Mouse (Mus musculus): ENCODE measurements around the gene Adamtsl4. TPM values are rescaled to one million over a fixed set of nuclear protein-coding genes. Genes with fewer than 3 reads are reported as not detected.
"Not testable (repeated sequence)": the region's sequence is repeated elsewhere in the genome, so short reads cannot be mapped to it uniquely, and the experiment has no call there.

Adamtsl4 gene
- total RNA-seq, 2 experiments from 2014 or later, result 32.2 to 37.4 TPM

DNA sequence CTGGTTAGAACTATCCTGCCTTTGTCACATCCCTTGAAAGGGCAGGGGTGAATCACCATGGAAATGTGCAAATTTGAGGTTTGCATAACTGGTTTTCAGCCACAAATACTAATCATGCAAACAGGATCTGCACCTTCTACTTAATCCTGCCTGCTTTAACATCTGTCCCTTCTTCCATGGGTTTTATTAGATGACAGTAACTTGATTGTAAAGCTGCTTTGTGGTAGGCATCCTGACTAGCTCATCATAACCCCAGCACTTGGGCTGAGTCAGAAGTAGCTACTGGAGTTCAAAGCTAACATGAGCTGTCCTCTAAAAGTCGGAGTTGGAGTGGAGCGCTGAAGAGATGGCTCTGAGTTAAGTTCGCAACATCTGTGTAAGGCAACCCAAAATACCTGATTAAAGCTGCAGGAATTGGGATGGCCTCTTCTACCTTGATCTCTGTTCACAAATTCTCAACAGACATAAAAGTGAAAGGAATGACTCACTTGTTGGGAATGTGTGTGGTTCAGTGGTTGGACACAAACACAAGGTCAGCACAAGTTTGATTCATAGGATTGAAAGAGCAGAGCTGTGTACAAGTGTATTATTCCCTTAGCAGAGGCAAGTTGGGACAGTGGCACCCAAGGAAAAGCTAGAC is 23.6 kb downstream of the Adamtsl4 start:
- DNase-seq, result peak; percentile 33 to 34
- intact Hi-C loops (cut with DNase I), result no loop called here

DNA sequence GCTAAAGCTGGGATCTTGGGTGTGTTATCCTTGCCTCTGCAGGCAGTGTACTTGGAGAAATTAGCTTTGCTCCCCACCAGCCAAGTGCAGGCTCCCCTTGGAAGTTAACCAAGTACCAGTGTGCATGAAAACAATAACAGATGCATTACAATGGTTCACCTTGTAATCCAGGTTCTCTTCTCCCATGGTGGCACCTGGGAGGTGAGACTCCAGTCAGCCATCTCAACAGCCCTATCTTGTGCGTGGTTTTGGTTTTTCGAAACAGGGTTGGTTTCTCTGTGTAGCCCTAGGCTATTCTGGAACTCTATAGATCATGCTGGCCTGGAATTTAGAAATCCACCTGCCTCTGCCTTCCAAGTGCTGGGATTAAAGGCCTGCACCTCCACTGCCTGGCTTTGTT is 24.2 kb downstream of the Adamtsl4 start:
- intact Hi-C loops (cut with DNase I), result no loop called here
- DNase-seq, result peak; percentile 20 to 28

DNA sequence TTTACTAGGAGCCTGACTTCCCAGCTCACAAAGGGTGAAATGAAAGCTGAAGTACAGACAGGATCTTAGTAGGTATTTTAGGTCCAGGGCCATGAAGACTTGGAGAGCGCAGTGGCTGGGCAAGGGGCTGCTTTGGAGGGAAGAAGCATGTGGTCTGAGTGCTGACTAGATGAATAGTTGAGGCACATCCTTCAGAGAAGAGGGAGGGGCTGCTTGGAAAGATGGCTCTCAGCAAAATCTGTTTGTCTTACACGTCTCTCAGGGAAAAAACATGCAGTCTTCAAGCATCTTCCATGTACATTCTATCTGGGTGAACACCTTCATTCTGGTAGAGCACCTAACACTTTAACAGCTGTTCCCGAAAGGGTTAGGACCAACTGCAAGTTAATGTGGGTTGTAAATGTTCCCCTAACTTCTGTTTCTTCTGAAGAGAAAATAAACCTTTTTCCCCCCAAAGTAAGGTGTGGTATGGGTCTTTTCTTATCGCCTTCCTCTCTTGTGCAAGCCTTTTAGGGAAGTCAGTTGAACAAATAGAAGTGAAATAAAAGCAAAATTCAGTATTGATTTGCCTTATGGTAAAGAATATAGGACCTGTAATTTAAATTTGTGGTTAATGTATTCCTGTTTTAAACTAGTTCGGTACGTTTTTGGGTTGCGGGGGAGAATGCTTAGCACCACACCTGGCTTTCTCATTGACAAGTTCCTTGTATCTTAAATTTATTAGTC is 24.8 kb downstream of the Adamtsl4 start:
- intact Hi-C loops (cut with DNase I), result no loop called here
- peak; percentile 7 to 26 for DNase-seq

DNA sequence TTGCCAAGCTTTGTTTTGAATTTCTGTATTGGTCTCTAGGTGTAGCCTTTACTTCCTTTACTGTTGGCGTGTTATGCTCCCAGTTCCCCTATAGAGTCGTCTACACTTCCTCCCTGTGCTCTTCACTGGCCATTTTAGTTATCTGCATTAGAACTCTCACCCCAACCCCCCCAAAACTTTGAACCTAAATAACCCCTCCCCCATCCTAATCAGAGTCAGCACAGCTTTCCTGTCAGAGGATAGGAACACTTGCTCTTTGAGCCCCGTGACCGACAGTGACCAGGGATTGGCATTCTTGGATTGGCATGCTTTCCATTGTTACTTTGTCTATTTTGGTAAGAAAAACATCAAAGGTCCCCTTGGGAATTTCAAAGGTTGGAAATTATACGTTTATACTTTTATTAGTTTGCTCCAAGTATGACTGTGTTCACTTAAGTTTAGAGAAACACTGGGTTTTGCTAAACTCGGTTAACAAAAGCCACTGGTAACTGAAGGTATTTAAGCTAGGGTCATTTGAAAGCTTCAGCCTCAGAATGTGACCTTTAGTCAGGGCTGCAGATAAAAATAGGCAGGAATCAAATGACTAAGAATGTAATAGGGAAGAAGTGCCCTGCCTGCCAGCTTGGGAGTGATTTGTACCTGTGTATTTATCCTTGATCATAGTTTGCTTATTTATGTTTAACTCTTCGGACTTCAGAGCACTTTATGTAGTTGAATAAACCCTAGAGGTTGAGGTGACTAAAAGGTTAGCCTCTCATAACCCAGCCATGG is 25.6 kb downstream of the Adamtsl4 start:
- intact Hi-C loops (cut with DNase I), result no loop called here
- peak; percentile 55 to 59 for DNase-seq

DNA sequence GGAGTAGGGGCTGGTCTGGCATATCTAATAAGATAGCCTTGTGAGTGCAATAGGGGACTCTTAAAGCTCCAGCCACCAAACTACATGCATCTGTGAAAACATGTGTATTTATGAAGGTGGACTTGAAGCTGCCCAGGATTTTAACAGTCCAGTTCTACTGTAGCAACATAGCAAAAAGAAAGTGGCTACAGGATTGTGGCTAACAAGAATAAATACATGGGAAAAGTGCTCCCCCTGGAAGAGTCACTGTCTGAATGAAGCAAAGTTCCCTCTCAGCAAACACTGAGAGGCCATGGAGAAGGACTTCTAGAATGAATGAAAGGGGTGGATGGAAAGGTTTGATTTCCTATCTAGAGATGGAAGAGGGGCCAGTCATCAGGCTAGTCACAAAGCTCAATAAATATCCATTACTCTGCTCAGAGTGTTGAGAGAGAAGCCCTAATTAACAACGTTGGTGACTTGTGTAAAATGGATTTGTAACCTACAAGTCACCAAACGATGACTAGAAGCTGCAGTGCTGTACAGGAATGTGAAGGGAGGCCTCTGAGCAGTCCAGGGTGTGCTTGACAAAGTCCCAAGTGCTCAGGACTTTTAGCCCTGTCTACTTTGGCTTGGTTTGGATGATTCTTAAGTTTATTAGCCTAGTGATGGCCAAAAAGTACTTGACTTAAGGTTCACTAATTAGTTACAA is 26.8 kb downstream of the Adamtsl4 start:
- intact Hi-C loops (cut with DNase I), result no loop called here
- no peak for DNase-seq

DNA sequence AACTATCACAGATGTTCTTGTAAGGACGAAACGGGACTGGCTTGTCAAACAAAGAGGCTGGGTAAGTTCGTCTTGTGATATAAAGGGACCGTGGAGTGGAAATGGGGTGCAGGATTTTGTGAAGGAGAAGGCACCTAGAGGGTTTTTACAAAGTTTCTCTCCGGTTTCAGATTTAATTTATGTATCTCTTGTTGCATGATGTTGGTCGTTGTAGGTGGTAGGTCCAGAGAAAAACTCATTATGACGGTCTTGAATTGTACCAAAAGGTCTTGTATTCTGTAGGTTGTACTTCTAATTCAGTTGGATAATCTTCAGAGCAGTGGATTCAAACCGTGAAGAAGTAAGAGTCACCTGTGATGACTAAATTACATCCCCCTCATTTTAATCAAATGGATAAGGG is 27.8 kb downstream of the Adamtsl4 start:
- intact Hi-C loops (cut with DNase I), result loop anchor here (1.0 kb wide), 1 partner anchor 15 kb away; no protein-coding TSS in a partner anchor
- DNase-seq, result no peak

DNA sequence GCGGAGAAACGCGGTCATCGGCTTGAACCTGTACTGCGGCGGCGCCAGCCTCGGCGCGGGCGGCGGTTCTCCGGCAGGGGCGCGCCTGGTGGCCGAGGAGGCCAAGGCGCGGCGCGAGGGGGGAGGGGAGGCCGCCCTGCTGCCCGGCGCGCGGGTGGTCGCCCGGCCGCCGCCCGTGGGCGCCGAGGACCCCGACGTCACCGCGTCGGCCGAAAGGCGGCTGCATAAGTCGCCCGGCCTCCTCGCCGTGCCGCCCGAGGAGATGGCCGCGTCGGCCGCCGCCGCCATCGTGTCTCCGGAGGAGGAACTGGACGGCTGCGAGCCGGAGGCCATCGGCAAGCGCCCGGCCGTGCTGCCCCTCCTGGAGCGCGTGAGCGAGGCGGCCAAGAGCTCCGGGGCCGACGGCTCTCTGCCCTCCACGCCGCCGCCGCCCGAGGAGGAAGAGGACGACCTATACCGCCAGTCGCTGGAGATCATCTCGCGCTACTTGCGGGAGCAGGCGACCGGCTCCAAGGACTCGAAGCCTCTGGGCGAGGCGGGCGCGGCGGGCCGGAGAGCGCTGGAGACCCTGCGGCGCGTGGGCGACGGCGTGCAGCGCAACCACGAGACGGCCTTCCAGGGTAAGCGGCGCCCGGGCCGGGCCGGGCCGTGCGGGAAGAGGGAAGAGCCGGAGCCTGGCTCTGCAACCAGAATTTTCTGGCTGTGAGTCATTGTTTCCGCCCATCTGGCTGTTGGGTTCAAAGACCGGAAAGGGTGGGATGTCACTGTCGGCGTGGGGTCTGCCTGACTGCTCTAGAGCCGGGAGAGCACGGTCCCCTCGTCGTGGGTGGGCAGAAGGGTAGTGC is 28.6 kb downstream of the Adamtsl4 start:
- intact Hi-C loops (cut with DNase I), result loop anchor here (1.0 kb wide), 1 partner anchor 16 kb away; no protein-coding TSS in a partner anchor
- DNase-seq, result peak; percentile 87 to 89

DNA sequence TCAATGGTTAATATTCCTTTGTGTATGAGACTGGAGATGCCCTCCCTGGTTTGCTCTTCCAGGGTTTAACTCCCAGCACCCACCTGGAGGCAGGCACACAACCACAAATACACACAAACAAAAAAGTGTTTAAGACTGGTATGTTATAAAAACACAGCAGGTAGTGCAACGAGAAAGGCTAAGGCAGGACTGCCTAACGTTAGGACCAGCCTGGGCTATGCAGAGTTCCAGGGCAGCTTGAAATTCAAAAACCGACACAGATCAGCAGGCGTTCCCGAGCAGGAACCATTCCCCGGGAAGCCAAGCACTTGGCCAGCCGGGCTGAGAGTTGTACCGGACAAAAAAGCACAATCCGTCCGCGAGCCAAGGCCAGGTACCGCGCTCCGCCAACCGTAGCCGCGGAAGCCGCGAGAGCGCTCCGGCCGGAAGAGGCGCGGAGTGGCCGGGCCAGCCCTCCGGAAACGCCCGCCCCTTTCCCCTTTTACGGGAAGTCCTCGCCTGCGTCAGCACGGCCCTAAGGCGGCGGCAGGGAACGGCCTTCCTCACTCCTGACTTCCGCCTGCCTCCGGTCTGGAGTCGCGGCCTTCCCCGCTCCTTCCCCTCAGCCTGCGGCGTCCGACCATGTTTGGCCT is 29.4 kb downstream of the Adamtsl4 start, which contains the start of gene Mcl1:
Mcl1 (plus strand) TSS at position 553 of the 632 bp plus-strand sequence.
- intact Hi-C loops (cut with DNase I), result no loop called here
- DNase-seq, result peak; percentile 96 to 97

DNA sequence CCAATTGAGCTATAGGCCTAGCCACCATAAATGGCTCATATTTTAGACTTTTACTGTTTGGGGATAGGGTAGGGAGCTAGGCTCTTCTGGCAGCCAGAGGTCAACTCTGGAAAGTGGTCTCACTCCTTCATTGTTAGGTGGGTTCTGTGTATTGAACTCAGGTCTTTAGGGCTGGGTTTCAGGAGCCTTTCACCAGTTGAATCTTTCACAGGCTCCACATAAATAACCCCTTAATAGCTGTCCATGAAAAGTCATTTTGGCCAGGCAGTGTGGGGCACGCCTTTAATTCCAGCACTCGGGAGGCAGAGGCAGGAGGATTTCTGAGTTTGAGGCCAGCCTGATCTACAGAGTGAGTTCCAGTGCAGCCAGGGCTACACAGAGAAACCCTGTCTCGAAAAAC is 30.0 kb downstream of the Adamtsl4 start:
- DNase-seq, result no peak
- intact Hi-C loops (cut with DNase I), result no loop called here

DNA sequence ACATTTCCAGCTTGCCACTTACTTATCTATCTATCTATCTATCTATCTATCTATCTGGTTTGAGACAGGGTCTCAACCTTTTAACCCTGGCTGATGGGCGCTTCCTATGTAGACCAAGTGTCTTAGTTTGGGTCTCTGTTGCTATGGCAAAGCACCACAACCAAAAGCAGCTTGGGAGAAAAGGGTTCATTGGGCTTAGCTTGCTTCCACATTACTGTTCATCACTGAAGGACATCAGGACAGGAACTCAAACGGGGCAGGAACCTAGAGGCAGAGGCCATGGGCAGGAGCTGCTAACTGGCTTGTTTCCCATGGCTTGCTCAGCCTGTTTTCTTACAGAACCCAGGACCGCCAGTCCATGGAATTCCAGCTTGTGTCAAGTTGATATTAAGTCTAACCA is 30.6 kb downstream of the Adamtsl4 start:
- intact Hi-C loops (cut with DNase I), result no loop called here
- DNase-seq, result no peak

DNA sequence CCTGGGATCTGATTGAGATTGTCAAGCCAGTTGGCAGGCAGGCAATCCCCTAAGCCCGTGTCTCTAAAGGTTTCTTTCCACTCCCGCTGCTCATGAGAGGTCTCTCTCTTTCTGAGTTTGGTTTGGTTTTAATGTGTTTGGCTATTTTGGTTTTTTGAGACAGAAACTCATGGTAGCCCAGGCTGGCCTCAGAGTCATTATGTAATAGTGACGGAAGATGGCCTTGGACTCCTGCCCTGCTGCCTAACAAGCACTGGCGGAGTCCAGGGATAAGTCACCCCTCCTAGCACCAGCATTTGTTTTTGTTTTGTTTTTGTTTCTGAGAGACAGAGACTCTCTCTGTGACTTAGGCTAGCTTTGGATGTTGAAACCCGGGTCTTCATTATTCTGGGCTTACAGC is 32.3 kb downstream of the Adamtsl4 start:
- no peak for DNase-seq
- intact Hi-C loops (cut with DNase I), result no loop called here

DNA sequence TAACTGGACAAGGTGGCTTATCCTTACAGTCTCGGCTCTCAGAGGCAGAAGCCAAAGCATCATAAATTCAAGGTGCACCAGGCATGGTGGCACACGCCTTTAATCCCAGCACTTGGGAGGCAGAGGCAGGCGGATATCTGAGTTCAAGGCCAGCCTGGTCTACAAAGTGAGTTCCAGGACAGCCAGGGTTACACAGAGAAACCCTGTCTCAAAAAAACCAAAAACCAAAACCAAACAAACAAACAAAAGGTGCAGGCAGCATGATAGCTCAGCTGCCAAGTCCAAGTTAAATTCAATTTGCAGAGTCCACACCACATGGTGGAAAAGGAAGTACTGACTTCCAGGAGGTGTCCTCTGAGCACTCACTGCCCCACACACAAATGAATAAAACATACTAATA is 33.3 kb downstream of the Adamtsl4 start:
- intact Hi-C loops (cut with DNase I), result not testable (repeated sequence)

DNA sequence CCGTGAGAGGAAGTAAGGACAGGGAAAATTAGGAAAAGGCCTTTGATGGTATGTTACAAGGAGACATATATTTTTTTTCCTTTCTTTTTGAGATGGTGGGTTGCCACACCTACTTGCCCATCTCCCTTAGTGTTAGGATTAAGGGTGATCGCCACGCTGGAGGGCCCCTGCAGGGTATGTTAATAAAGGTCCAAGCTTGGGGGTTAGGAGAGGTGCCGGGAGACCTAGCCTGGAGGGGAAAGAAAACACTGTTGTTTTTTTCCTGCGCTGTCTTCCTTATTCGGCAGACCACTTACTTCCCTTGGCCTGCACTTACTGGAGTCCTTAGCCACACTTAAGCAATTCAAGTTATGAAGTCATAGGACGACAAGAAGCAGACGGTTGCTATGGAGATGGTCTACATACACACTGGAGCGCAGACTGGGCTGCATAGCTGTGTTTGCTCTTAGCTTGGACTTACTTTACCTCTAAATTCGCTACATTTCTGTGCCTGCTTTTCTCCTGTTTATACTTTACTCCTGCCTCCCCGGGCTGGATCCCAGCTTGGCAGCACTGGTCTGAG is 34.2 kb downstream of the Adamtsl4 start:
- intact Hi-C loops (cut with DNase I), result no loop called here
- peak in 1 of 2 experiments; percentile 48 for DNase-seq

More for the DNA sequence above, 33.3 kb downstream of the Adamtsl4 start:
- DNase-seq, result not testable (repeated sequence)

DNA sequence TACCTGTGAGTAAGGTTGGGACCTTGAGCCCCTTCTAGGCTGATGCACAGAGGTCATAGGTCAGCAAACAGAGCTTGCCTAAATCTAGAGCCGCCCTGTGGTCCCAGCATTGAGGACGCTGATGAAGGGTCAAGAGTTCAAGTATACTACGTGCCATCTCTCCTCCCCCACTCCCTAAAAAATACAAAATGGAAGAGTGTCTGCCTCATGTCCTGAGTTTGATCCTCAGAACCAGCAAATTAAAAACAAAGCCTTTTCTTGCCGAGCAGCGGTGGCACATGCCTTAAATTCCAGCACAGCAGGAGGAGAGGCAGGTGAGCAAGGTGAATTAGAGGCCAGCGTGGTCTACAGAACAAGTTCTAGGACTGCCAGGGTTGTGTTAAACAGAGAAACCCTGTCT is 34.8 kb downstream of the Adamtsl4 start:
- intact Hi-C loops (cut with DNase I), result no loop called here

DNA sequence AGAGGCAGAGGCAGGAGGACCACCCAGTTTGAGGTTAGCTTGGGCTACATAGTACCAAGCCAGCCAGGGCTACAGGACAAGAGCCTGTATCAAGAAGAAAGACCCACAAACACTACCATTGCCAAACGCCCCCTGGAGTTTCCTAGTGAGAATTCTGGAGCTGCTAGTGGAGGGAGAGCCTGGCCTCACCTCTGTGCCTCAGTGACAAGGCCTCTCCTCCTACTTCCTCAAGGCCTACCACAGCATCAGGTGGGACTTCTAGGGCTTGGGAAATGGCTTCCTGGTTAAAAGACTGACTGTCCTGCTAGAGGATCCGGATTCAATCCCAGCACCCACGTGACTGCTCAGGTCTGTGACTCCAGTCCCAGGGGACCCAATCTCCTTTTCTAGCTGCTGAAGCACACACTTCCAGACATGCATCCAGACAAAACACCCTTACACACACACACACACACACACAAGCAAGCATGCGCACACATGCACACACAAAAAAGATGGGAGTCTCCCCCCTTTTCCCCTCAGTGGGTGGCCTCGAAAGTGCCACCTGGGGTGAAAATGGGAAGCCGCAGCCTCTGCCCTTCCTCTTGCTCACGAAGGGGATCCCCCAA is 35.4 kb downstream of the Adamtsl4 start:
- no peak for DNase-seq
- intact Hi-C loops (cut with DNase I), result no loop called here

More for the DNA sequence above, 34.8 kb downstream of the Adamtsl4 start:
- DNase-seq, result no peak

DNA sequence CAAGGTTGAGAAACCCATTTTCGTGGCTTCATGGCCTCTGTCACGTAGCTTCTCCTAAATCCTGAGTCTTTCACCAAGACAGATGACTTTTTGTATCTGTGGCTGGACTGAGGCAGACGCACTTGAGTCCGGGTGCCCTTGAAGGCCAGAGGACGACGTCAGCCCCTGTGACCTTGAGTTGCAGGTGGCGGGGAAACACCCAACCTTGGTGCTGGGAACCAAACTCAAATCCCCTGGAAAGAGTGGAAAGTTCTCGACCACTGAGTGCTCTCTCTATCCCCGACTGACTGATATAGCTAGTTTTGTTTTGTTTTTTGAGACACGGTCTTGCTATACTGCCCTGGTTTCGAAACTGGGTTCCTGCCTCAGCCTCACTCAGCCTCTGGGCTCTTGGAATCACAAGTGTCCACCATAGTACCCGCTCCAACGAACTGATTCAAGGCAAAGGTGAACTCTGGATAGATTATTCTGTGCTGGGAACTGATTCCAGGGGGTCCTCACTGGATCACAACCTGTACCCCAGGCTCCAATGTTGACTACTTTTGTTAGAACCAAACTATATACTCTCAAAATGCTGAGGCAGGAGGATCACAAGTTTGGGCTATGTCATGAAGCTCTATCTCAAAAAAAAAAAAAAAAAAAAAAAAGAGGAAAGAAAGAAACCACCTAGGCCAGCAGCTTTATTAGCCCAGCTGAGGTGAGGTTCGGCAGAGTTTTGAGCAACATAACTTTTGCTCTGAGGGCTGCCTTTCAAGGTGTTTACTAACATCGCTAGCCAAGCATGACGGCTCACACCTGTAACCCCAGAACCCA is 36.1 kb downstream of the Adamtsl4 start:
- DNase-seq, result no peak
- intact Hi-C loops (cut with DNase I), result no loop called here

DNA sequence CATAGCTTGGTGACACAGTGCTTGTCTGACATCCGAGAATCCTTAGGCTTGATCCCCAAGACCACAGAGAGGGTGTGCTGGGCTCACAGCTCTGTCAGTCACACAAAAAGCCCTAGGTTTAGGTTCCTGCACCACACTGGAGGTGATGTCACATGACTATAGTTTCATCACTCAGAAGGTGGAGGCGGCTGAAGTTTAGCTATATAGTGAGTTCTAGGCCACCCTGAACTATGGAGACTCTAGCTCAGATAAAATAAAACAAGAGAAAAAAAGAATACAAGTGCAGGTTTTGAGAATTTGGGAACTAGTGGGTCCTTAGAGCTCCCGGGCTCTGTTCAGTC is 36.7 kb downstream of the Adamtsl4 start:
- intact Hi-C loops (cut with DNase I), result no loop called here
- no peak for DNase-seq

All from heart, postnatal 10 days (tissue).